Mouse (Mus musculus) Patski (cell line): ENCODE measurements around the gene Gm10401. TPM values are rescaled to one million over a fixed set of nuclear protein-coding genes. Genes with fewer than 3 reads are reported as not detected.

Source experiments
- ATAC-seq: fragments of 100-300 bp; one replicate; pipeline ENCODE4 v1.8.0; 2021
- CTCF ChIA-PET: fragments of 350-600 bp; sonication (Branson Sonifier 250); formaldehyde crosslinking; loops from one replicate; lab custom pipeline; 2022; ENCODE audit warnings: inconsistent platforms; lab: Charles Lee
- POLR2A ChIA-PET: fragments of 350-600 bp; sonication (Branson Sonifier 250); formaldehyde crosslinking; loops from one replicate; lab custom pipeline; 2022; ENCODE audit warnings: antibody characterized with exemption, inconsistent platforms; lab: Charles Lee
- DNase-seq: peaks from one replicate; pipeline ENCODE4 v3.0.0-alpha.2; 2011; ENCODE audit warnings: low read depth, low spot score
- H3K27me3 ChIP-seq: fragments of 371-371 bp; one replicate; pipeline ENCODE4 v1.5.1; 2021
- CTCF ChIP-seq: fragments of 100-300 bp; IDR thresholded peaks from one replicate; pipeline ENCODE4 v1.5.1; 2021
- in situ Hi-C: fragments of 300-500 bp; cut with MboI; formaldehyde crosslinking; loops from 3 replicates; pipeline ENCODE4 v1.11.1; 2018; ENCODE audit warnings: low pct_unique_long_range_greater_than_20kb, mixed read lengths
- polyA plus RNA-seq: library from polyadenylated mRNA; unstranded; gene quantifications from one replicate; pipeline ENCODE4 v1.2.3, GENCODE M21; 2021

Gm10401 gene
- polyA plus RNA-seq, 1 experiment from 2014 or later, result not detected

- no peaks in the 10 kb centered on the region for H3K27me3 ChIP-seq
- ATAC-seq (no peak), DNase-seq (no peak)
- ChIA-PET POLR2A (interaction anchor here (1.2 to 1.3 kb wide), 2 partner anchors 68 to 92 kb away, joined by 3 read pairs; no protein-coding TSS in a partner anchor), CTCF (interaction anchor here (3.5 kb wide), 1 partner anchor 93 kb away, joined by 19 read pairs; no protein-coding TSS in a partner anchor)
- in situ Hi-C loops, result no loop called here
- TF ChIP-seq CTCF, result no peak
Observed at GRCm38 (mm10) chr5:115072143-115072542, 26.0 kb downstream of the Gm10401 start.

- TF ChIP-seq CTCF, result no peak
- POLR2A ChIA-PET, result interaction anchor here (1.2 to 1.3 kb wide), 2 partner anchors 67 to 91 kb away, joined by 3 read pairs; no protein-coding TSS in a partner anchor
- H3K27me3 ChIP-seq, result no peaks in the 10 kb centered on the region
- CTCF ChIA-PET, result interaction anchor here (3.5 kb wide), 1 partner anchor 92 kb away, joined by 19 read pairs; no protein-coding TSS in a partner anchor
- ATAC-seq (no peak), DNase-seq (no peak)
- in situ Hi-C loops, result no loop called here
Observed at GRCm38 (mm10) chr5:115071096-115071901, 26.8 kb downstream of the Gm10401 start.

- TF ChIP-seq CTCF, result no peak
- no peaks in the 10 kb centered on the region for H3K27me3 ChIP-seq
- CTCF ChIA-PET, result interaction anchor here (1.0 to 3.5 kb wide), 2 partner anchors 9 to 91 kb away, joined by 3 to 19 read pairs; no protein-coding TSS in a partner anchor
- DNase-seq (no peak), ATAC-seq (no peak)
- POLR2A ChIA-PET, result no interaction called here
- in situ Hi-C loops, result no loop called here
Observed at GRCm38 (mm10) chr5:115070457-115070856, 27.6 kb downstream of the Gm10401 start.

GRCm38 (mm10) chr5:115069611-115070010 is 28.5 kb downstream of the Gm10401 start:
- in situ Hi-C loops, result no loop called here
- CTCF ChIA-PET, result interaction anchor here (3.5 kb wide), 1 partner anchor 90 kb away, joined by 19 read pairs; no protein-coding TSS in a partner anchor
- no peak for TF ChIP-seq CTCF
- POLR2A ChIA-PET, result no interaction called here
- ATAC-seq (no peak), DNase-seq (no peak)
- no peaks in the 10 kb centered on the region for H3K27me3 ChIP-seq

- ChIA-PET POLR2A (interaction anchor here (0.6 kb wide), 1 partner anchor 11 kb away, joined by 4 read pairs; no protein-coding TSS in a partner anchor), CTCF (interaction anchor here (0.8 to 3.5 kb wide), 3 partner anchors 17 to 90 kb away, joined by 3 to 19 read pairs (median 3); no protein-coding TSS in a partner anchor)
- no peak for TF ChIP-seq CTCF
- ATAC-seq (no peak), DNase-seq (no peak)
- in situ Hi-C loops, result no loop called here
- H3K27me3 ChIP-seq, result no peaks in the 10 kb centered on the region
Observed at GRCm38 (mm10) chr5:115068671-115069421, 29.2 kb downstream of the Gm10401 start.

GRCm38 (mm10) chr5:115066245-115066644 is 31.9 kb downstream of the Gm10401 start:
- ChIA-PET CTCF (interaction anchor here (1.3 to 1.6 kb wide), 2 partner anchors 10 to 13 kb away, joined by 3 to 5 read pairs; no protein-coding TSS in a partner anchor), POLR2A (no interaction called here)
- no peaks in the 10 kb centered on the region for H3K27me3 ChIP-seq
- no peak for ATAC-seq
- DNase-seq, result no peak
- in situ Hi-C loops, result no loop called here
- no peak for TF ChIP-seq CTCF

- no peak for DNase-seq
- no peak for TF ChIP-seq CTCF
- POLR2A ChIA-PET, result no interaction called here
- no peak for ATAC-seq
- CTCF ChIA-PET, result interaction anchor here (1.2 to 1.7 kb wide), 3 partner anchors 72 to 84 kb away, joined by 3 to 6 read pairs (median 5); no protein-coding TSS in a partner anchor
- in situ Hi-C loops, result no loop called here
- H3K27me3 ChIP-seq, result no peaks in the 10 kb centered on the region
Observed at GRCm38 (mm10) chr5:115063391-115063790, 34.7 kb downstream of the Gm10401 start.

GRCm38 (mm10) chr5:115062566-115062965 is 35.5 kb downstream of the Gm10401 start:
- ATAC-seq (no peak), DNase-seq (no peak)
- no peak for TF ChIP-seq CTCF
- in situ Hi-C loops, result no loop called here
- ChIA-PET POLR2A (interaction anchor here (0.7 kb wide), 1 partner anchor 21 kb away, joined by 3 read pairs; no protein-coding TSS in a partner anchor), CTCF (interaction anchor here (1.6 kb wide), 1 partner anchor 84 kb away, joined by 5 read pairs; no protein-coding TSS in a partner anchor)
- no peaks in the 10 kb centered on the region for H3K27me3 ChIP-seq

GRCm38 (mm10) chr5:115060977-115061376 is 37.1 kb downstream of the Gm10401 start:
- H3K27me3 ChIP-seq, result no peaks in the 10 kb centered on the region
- no peak for ATAC-seq

More at GRCm38 (mm10) chr5:115060977-115061376, 37.1 kb downstream of the Gm10401 start:
- TF ChIP-seq CTCF, result no peak
- POLR2A ChIA-PET, result no interaction called here
- in situ Hi-C loops, result no loop called here
- no peak for DNase-seq
- CTCF ChIA-PET, result interaction anchor here (0.9 kb wide), 1 partner anchor 25 kb away, joined by 3 read pairs; no protein-coding TSS in a partner anchor
